Mouse (Mus musculus): ENCODE data around the gene Rpl38. TPM values are rescaled to one million over a fixed set of nuclear protein-coding genes. Genes with fewer than 3 reads are reported as not detected.
A peak's percentile ranks its signal among the peaks of the same experiment; 100 is the strongest.

The Rpl38 gene
- 839 and 977 TPM in 2 replicates for polyA plus RNA-seq (2014; fragmentation: Nextera tagmentation; extraction: Ambion mirVana)

- H3K4me1 ChIP-seq (ENCODE audit: control insufficient read depth, insufficient read depth, low read length), result peaks cover 13% of the 10 kb centered on the region
- H3K9ac ChIP-seq (ENCODE audit: low read length), result peak within 1 kb of the TSS; percentile 95
- H3K27ac ChIP-seq (ENCODE audit: low read depth, low read length), result peak within 1 kb of the TSS; percentile 79
- no peaks in the 10 kb centered on the region for H3K9me3 ChIP-seq (ENCODE audit: control insufficient read depth, low read length)
- no peaks in the 10 kb centered on the region for H3K27me3 ChIP-seq (ENCODE audit: control insufficient read depth, insufficient read depth, low read length)
- H3K4me2 ChIP-seq, result peak within 1 kb of the TSS; percentile 94
- ATAC-seq (ENCODE audit: low FRiP score) (peak; percentile 83), DNase-seq (ENCODE audit: low spot score, missing footprints) (peak; percentile 99)
- H3K36me3 ChIP-seq (ENCODE audit: control insufficient read depth, insufficient read depth, low read length), result peaks cover 19% of the 10 kb centered on the region
- under 1% methylated on average over 18 of the region's 21 CpGs for WGBS
- H3K4me3 ChIP-seq (ENCODE audit: low read depth, low read length), result peak within 1 kb of the TSS; percentile 78
Measured at GRCm38 (mm10) chr11:114668301-114668710, at the start of gene Rpl38. Rpl38 (plus strand) TSS chr11:114668524.

GRCm38 (mm10) chr11:114618697-114619417, 49.5 kb upstream of the Rpl38 start:
- 49% methylated on average over 17 of the region's 17 CpGs for WGBS
- ATAC-seq (ENCODE audit: low FRiP score) (no peak), DNase-seq (ENCODE audit: low spot score, missing footprints) (no peak)
- no peaks in the 10 kb centered on the region for H3K36me3 ChIP-seq (ENCODE audit: control insufficient read depth, insufficient read depth, low read length)
- H3K4me3 ChIP-seq (ENCODE audit: low read depth, low read length), result no peak overlapping the region
- H3K9me3 ChIP-seq (ENCODE audit: control insufficient read depth, low read length), result no peaks in the 10 kb centered on the region
- no peaks in the 10 kb centered on the region for H3K27me3 ChIP-seq (ENCODE audit: control insufficient read depth, insufficient read depth, low read length)
- H3K4me2 ChIP-seq, result no peak overlapping the region
- H3K27ac ChIP-seq (ENCODE audit: low read depth, low read length), result no peak overlapping the region
- no peaks in the 10 kb centered on the region for H3K4me1 ChIP-seq (ENCODE audit: control insufficient read depth, insufficient read depth, low read length)
- no peak overlapping the region for H3K9ac ChIP-seq (ENCODE audit: low read length)

- 83% methylated on average over 13 of the region's 13 CpGs for WGBS
- H3K27me3 ChIP-seq (ENCODE audit: control insufficient read depth, insufficient read depth, low read length), result no peaks in the 10 kb centered on the region
Measured at GRCm38 (mm10) chr11:114626071-114626690, 42.1 kb upstream of the Rpl38 start.

GRCm38 (mm10) chr11:114627036-114627435, 41.3 kb upstream of the Rpl38 start:
- 86% methylated on average over 4 of the region's 6 CpGs for WGBS
- ATAC-seq (ENCODE audit: low FRiP score), result no peak

More at GRCm38 (mm10) chr11:114626071-114626690, 42.1 kb upstream of the Rpl38 start:
- DNase-seq (ENCODE audit: low spot score, missing footprints) (no peak), ATAC-seq (ENCODE audit: low FRiP score) (no peak)
- H3K9ac ChIP-seq (ENCODE audit: low read length), result no peak overlapping the region
- H3K9me3 ChIP-seq (ENCODE audit: control insufficient read depth, low read length), result peaks cover 4% of the 10 kb centered on the region; the same call in 1 of the 2 replicates
- no peak overlapping the region for H3K4me3 ChIP-seq (ENCODE audit: low read depth, low read length)
- no peaks in the 10 kb centered on the region for H3K4me1 ChIP-seq (ENCODE audit: control insufficient read depth, insufficient read depth, low read length)
- no peak overlapping the region for H3K4me2 ChIP-seq
- no peak overlapping the region for H3K27ac ChIP-seq (ENCODE audit: low read depth, low read length)
- no peaks in the 10 kb centered on the region for H3K36me3 ChIP-seq (ENCODE audit: control insufficient read depth, insufficient read depth, low read length)

GRCm38 (mm10) chr11:114628032-114628431, 40.3 kb upstream of the Rpl38 start:
- no peaks in the 10 kb centered on the region for H3K4me1 ChIP-seq (ENCODE audit: control insufficient read depth, insufficient read depth, low read length)
- H3K9ac ChIP-seq (ENCODE audit: low read length), result no peak overlapping the region
- WGBS, result 76% methylated on average over 12 of the region's 12 CpGs
- no peak overlapping the region for H3K27ac ChIP-seq (ENCODE audit: low read depth, low read length)
- H3K4me3 ChIP-seq (ENCODE audit: low read depth, low read length), result no peak overlapping the region
- no peak overlapping the region for H3K4me2 ChIP-seq
- DNase-seq (ENCODE audit: low spot score, missing footprints) (no peak), ATAC-seq (ENCODE audit: low FRiP score) (no peak)
- H3K27me3 ChIP-seq (ENCODE audit: control insufficient read depth, insufficient read depth, low read length), result no peaks in the 10 kb centered on the region
- no peaks in the 10 kb centered on the region for H3K36me3 ChIP-seq (ENCODE audit: control insufficient read depth, insufficient read depth, low read length)
- H3K9me3 ChIP-seq (ENCODE audit: control insufficient read depth, low read length), result peaks cover 4% of the 10 kb centered on the region; the same call in 1 of the 2 replicates

More at GRCm38 (mm10) chr11:114627036-114627435, 41.3 kb upstream of the Rpl38 start:
- no peaks in the 10 kb centered on the region for H3K27me3 ChIP-seq (ENCODE audit: control insufficient read depth, insufficient read depth, low read length)
- no peaks in the 10 kb centered on the region for H3K4me1 ChIP-seq (ENCODE audit: control insufficient read depth, insufficient read depth, low read length)
- H3K4me3 ChIP-seq (ENCODE audit: low read depth, low read length), result no peak overlapping the region
- peaks cover 4% of the 10 kb centered on the region; the same call in 1 of the 2 replicates for H3K9me3 ChIP-seq (ENCODE audit: control insufficient read depth, low read length)
- H3K36me3 ChIP-seq (ENCODE audit: control insufficient read depth, insufficient read depth, low read length), result no peaks in the 10 kb centered on the region
- H3K4me2 ChIP-seq, result no peak overlapping the region
- no peak for DNase-seq (ENCODE audit: low spot score, missing footprints)
- H3K27ac ChIP-seq (ENCODE audit: low read depth, low read length), result no peak overlapping the region
- no peak overlapping the region for H3K9ac ChIP-seq (ENCODE audit: low read length)

GRCm38 (mm10) chr11:114630044-114630443, 38.3 kb upstream of the Rpl38 start:
- no peaks in the 10 kb centered on the region for H3K36me3 ChIP-seq (ENCODE audit: control insufficient read depth, insufficient read depth, low read length)
- no peak for ATAC-seq (ENCODE audit: low FRiP score)
- no peaks in the 10 kb centered on the region for H3K27me3 ChIP-seq (ENCODE audit: control insufficient read depth, insufficient read depth, low read length)
- H3K4me2 ChIP-seq, result no peak overlapping the region
- H3K9me3 ChIP-seq (ENCODE audit: control insufficient read depth, low read length), result peaks cover 4% of the 10 kb centered on the region; the same call in 1 of the 2 replicates
- no peaks in the 10 kb centered on the region for H3K4me1 ChIP-seq (ENCODE audit: control insufficient read depth, insufficient read depth, low read length)
- DNase-seq (ENCODE audit: low spot score, missing footprints), result no peak
- WGBS, result 81% methylated on average over 5 of the region's 5 CpGs
- H3K27ac ChIP-seq (ENCODE audit: low read depth, low read length), result no peak overlapping the region
- no peak overlapping the region for H3K4me3 ChIP-seq (ENCODE audit: low read depth, low read length)
- H3K9ac ChIP-seq (ENCODE audit: low read length), result no peak overlapping the region

GRCm38 (mm10) chr11:114632266-114632665, 36.1 kb upstream of the Rpl38 start:
- DNase-seq (ENCODE audit: low spot score, missing footprints), result no peak
- Histone ChIP-seq H3K4me2 (no peak overlapping the region), H3K36me3 (ENCODE audit: control insufficient read depth, insufficient read depth, low read length) (no peaks in the 10 kb centered on the region), H3K9ac (ENCODE audit: low read length) (no peak overlapping the region), H3K4me1 (ENCODE audit: control insufficient read depth, insufficient read depth, low read length) (peaks cover 5% of the 10 kb centered on the region), H3K4me3 (ENCODE audit: low read depth, low read length) (no peak overlapping the region), H3K27me3 (ENCODE audit: control insufficient read depth, insufficient read depth, low read length) (no peaks in the 10 kb centered on the region; the same call in 1 of the 2 replicates), H3K27ac (ENCODE audit: low read depth, low read length) (no peak overlapping the region), H3K9me3 (ENCODE audit: control insufficient read depth, low read length) (peaks cover 4% of the 10 kb centered on the region; the same call in 1 of the 2 replicates)
- ATAC-seq (ENCODE audit: low FRiP score), result no peak
- WGBS, result 77% methylated on average over 8 of the region's 8 CpGs

GRCm38 (mm10) chr11:114636292-114636691, 32.0 kb upstream of the Rpl38 start:
- DNase-seq (ENCODE audit: low spot score, missing footprints), result peak; percentile 99
- H3K4me2 ChIP-seq, result no peak overlapping the region; the same call in 1 of the 2 replicates
- ATAC-seq (ENCODE audit: low FRiP score), result peak; percentile 65
- H3K27ac ChIP-seq (ENCODE audit: low read depth, low read length), result no peak overlapping the region
- H3K4me3 ChIP-seq (ENCODE audit: low read depth, low read length), result no peak overlapping the region
- peaks cover 15% of the 10 kb centered on the region for H3K4me1 ChIP-seq (ENCODE audit: control insufficient read depth, insufficient read depth, low read length)
- H3K27me3 ChIP-seq (ENCODE audit: control insufficient read depth, insufficient read depth, low read length), result peaks cover 14% of the 10 kb centered on the region
- H3K9ac ChIP-seq (ENCODE audit: low read length), result no peak overlapping the region
- WGBS, result under 1% methylated on average over 6 of the region's 6 CpGs
- H3K9me3 ChIP-seq (ENCODE audit: control insufficient read depth, low read length), result no peaks in the 10 kb centered on the region
- no peaks in the 10 kb centered on the region for H3K36me3 ChIP-seq (ENCODE audit: control insufficient read depth, insufficient read depth, low read length)

Measured in midbrain, embryonic 11.5 days (tissue).